Mouse (Mus musculus): ENCODE results near the gene Chrnb2. TPM values are rescaled to one million over a fixed set of nuclear protein-coding genes. Genes with fewer than 3 reads are reported as not detected.

Chrnb2 gene
- polyA plus RNA-seq (2014; fragmentation: Nextera tagmentation; extraction: Ambion mirVana), result 2.6 TPM in 2 replicates

- Histone ChIP-seq H3K36me3 (ENCODE audit: control insufficient read depth, insufficient read depth, low read length) (no peaks in the 10 kb centered on the region), H3K4me1 (replicated peaks; ENCODE audit: control insufficient read depth, insufficient read depth, low read length) (no peaks in the 10 kb centered on the region), H3K4me3 (ENCODE audit: low read depth, low read length) (peak within 1 kb of the TSS; percentile 21), H3K9me3 (ENCODE audit: control insufficient read depth, low read length) (no peaks in the 10 kb centered on the region), H3K9ac (ENCODE audit: low read length) (no peak within 1 kb of the TSS), H3K27me3 (replicated peaks; ENCODE audit: control insufficient read depth, insufficient read depth, low read length) (peaks cover 5% of the 10 kb centered on the region; the same call in 1 of the 2 replicates), H3K27ac (ENCODE audit: low read depth) (no peak within 1 kb of the TSS), H3K4me2 (ENCODE audit: low read length) (peak within 1 kb of the TSS; percentile 43)
- ATAC-seq (replicated peaks; ENCODE audit: low FRiP score, low TSS enrichment, low read depth) (peak; percentile 93), DNase-seq (ENCODE audit: low spot score) (peak; percentile 94)
- WGBS, result under 1% methylated on average over 36 of the region's 36 CpGs
These were observed at the start of gene Chrnb2 for GRCm38 (mm10) chr3:89764119-89764724. Gene Chrnb2, minus strand, starts transcription at chr3:89764632.

- ATAC-seq (replicated peaks; ENCODE audit: low FRiP score, low TSS enrichment, low read depth) (no peak), DNase-seq (ENCODE audit: low spot score) (no peak)
- no peak overlapping the region for H3K4me3 ChIP-seq (ENCODE audit: low read depth, low read length)
- H3K36me3 ChIP-seq (ENCODE audit: control insufficient read depth, insufficient read depth, low read length), result no peaks in the 10 kb centered on the region
- WGBS, result 74% methylated on average over 7 of the region's 7 CpGs
- no peak overlapping the region for H3K27ac ChIP-seq (ENCODE audit: low read depth)
- H3K4me1 ChIP-seq (replicated peaks; ENCODE audit: control insufficient read depth, insufficient read depth, low read length), result no peaks in the 10 kb centered on the region
- H3K4me2 ChIP-seq (ENCODE audit: low read length), result no peak overlapping the region
- H3K27me3 ChIP-seq (replicated peaks; ENCODE audit: control insufficient read depth, insufficient read depth, low read length), result no peaks in the 10 kb centered on the region
- H3K9me3 ChIP-seq (ENCODE audit: control insufficient read depth, low read length), result no peaks in the 10 kb centered on the region
- H3K9ac ChIP-seq (ENCODE audit: low read length), result no peak overlapping the region
These were observed 49.6 kb upstream of the Chrnb2 start for GRCm38 (mm10) chr3:89814051-89814450.

- no peaks in the 10 kb centered on the region for H3K9me3 ChIP-seq (ENCODE audit: control insufficient read depth, low read length)
- H3K4me2 ChIP-seq (ENCODE audit: low read length), result no peak overlapping the region
- no peak overlapping the region for H3K4me3 ChIP-seq (ENCODE audit: low read depth, low read length)
- DNase-seq (ENCODE audit: low spot score), result no peak
- ATAC-seq (replicated peaks; ENCODE audit: low FRiP score, low TSS enrichment, low read depth), result no peak
- no peak overlapping the region for H3K9ac ChIP-seq (ENCODE audit: low read length)
- no peaks in the 10 kb centered on the region for H3K4me1 ChIP-seq (replicated peaks; ENCODE audit: control insufficient read depth, insufficient read depth, low read length)
- H3K27me3 ChIP-seq (replicated peaks; ENCODE audit: control insufficient read depth, insufficient read depth, low read length), result no peaks in the 10 kb centered on the region
- 69% methylated on average over 3 of the region's 3 CpGs for WGBS
- no peaks in the 10 kb centered on the region for H3K36me3 ChIP-seq (ENCODE audit: control insufficient read depth, insufficient read depth, low read length)
- H3K27ac ChIP-seq (ENCODE audit: low read depth), result no peak overlapping the region
These were observed 47.7 kb upstream of the Chrnb2 start for GRCm38 (mm10) chr3:89812166-89812565.

- ATAC-seq (replicated peaks; ENCODE audit: low FRiP score, low TSS enrichment, low read depth), result no peak
- no peak for DNase-seq (ENCODE audit: low spot score)
These were observed 46.4 kb upstream of the Chrnb2 start for GRCm38 (mm10) chr3:89810841-89811240.

GRCm38 (mm10) chr3:89808638-89809037, 44.2 kb upstream of the Chrnb2 start:
- Histone ChIP-seq H3K4me3 (ENCODE audit: low read depth, low read length) (no peak overlapping the region), H3K4me2 (ENCODE audit: low read length) (no peak overlapping the region), H3K9ac (ENCODE audit: low read length) (no peak overlapping the region), H3K9me3 (ENCODE audit: control insufficient read depth, low read length) (0 out of 2 replicates have a peak, but pooled peaks cover 3% of the 10 kb centered on the region), H3K27ac (ENCODE audit: low read depth) (no peak overlapping the region), H3K27me3 (replicated peaks; ENCODE audit: control insufficient read depth, insufficient read depth, low read length) (no peaks in the 10 kb centered on the region), H3K36me3 (ENCODE audit: control insufficient read depth, insufficient read depth, low read length) (no peaks in the 10 kb centered on the region), H3K4me1 (replicated peaks; ENCODE audit: control insufficient read depth, insufficient read depth, low read length) (no peaks in the 10 kb centered on the region)
- 41% methylated on average over 9 of the region's 9 CpGs for WGBS
- no peak for DNase-seq (ENCODE audit: low spot score)
- no peak for ATAC-seq (replicated peaks; ENCODE audit: low FRiP score, low TSS enrichment, low read depth)

More at GRCm38 (mm10) chr3:89810841-89811240, 46.4 kb upstream of the Chrnb2 start:
- H3K27ac ChIP-seq (ENCODE audit: low read depth), result no peak overlapping the region
- no peak overlapping the region for H3K4me3 ChIP-seq (ENCODE audit: low read depth, low read length)
- no peaks in the 10 kb centered on the region for H3K36me3 ChIP-seq (ENCODE audit: control insufficient read depth, insufficient read depth, low read length)
- 0 out of 2 replicates have a peak, but pooled peaks cover 3% of the 10 kb centered on the region for H3K9me3 ChIP-seq (ENCODE audit: control insufficient read depth, low read length)
- no peak overlapping the region for H3K4me2 ChIP-seq (ENCODE audit: low read length)
- no peaks in the 10 kb centered on the region for H3K4me1 ChIP-seq (replicated peaks; ENCODE audit: control insufficient read depth, insufficient read depth, low read length)
- no peak overlapping the region for H3K9ac ChIP-seq (ENCODE audit: low read length)
- no peaks in the 10 kb centered on the region for H3K27me3 ChIP-seq (replicated peaks; ENCODE audit: control insufficient read depth, insufficient read depth, low read length)

GRCm38 (mm10) chr3:89807881-89808280, 43.4 kb upstream of the Chrnb2 start:
- ATAC-seq (replicated peaks; ENCODE audit: low FRiP score, low TSS enrichment, low read depth) (no peak; the same call in 1 of the 2 replicates), DNase-seq (ENCODE audit: low spot score) (no peak)
- Histone ChIP-seq H3K4me3 (ENCODE audit: low read depth, low read length) (no peak overlapping the region), H3K27me3 (replicated peaks; ENCODE audit: control insufficient read depth, insufficient read depth, low read length) (no peaks in the 10 kb centered on the region), H3K9me3 (ENCODE audit: control insufficient read depth, low read length) (0 out of 2 replicates have a peak, but pooled peaks cover 3% of the 10 kb centered on the region), H3K9ac (ENCODE audit: low read length) (no peak overlapping the region), H3K4me2 (ENCODE audit: low read length) (no peak overlapping the region), H3K27ac (ENCODE audit: low read depth) (no peak overlapping the region), H3K4me1 (replicated peaks; ENCODE audit: control insufficient read depth, insufficient read depth, low read length) (no peaks in the 10 kb centered on the region), H3K36me3 (ENCODE audit: control insufficient read depth, insufficient read depth, low read length) (no peaks in the 10 kb centered on the region)
- 76% methylated on average over 5 of the region's 5 CpGs for WGBS

GRCm38 (mm10) chr3:89807171-89807570, 42.7 kb upstream of the Chrnb2 start:
- no peak overlapping the region for H3K27ac ChIP-seq (ENCODE audit: low read depth)
- no peaks in the 10 kb centered on the region for H3K4me1 ChIP-seq (replicated peaks; ENCODE audit: control insufficient read depth, insufficient read depth, low read length)
- 0 out of 2 replicates have a peak, but pooled peaks cover 3% of the 10 kb centered on the region for H3K9me3 ChIP-seq (ENCODE audit: control insufficient read depth, low read length)
- no peaks in the 10 kb centered on the region for H3K27me3 ChIP-seq (replicated peaks; ENCODE audit: control insufficient read depth, insufficient read depth, low read length)
- WGBS, result 90% methylated on average over 3 of the region's 3 CpGs
- DNase-seq (ENCODE audit: low spot score) (no peak), ATAC-seq (replicated peaks; ENCODE audit: low FRiP score, low TSS enrichment, low read depth) (no peak)
- H3K4me3 ChIP-seq (ENCODE audit: low read depth, low read length), result no peak overlapping the region
- H3K9ac ChIP-seq (ENCODE audit: low read length), result no peak overlapping the region
- H3K36me3 ChIP-seq (ENCODE audit: control insufficient read depth, insufficient read depth, low read length), result no peaks in the 10 kb centered on the region
- H3K4me2 ChIP-seq (ENCODE audit: low read length), result no peak overlapping the region

GRCm38 (mm10) chr3:89806751-89807150, 42.3 kb upstream of the Chrnb2 start:
- Histone ChIP-seq H3K27ac (ENCODE audit: low read depth) (no peak overlapping the region), H3K4me1 (replicated peaks; ENCODE audit: control insufficient read depth, insufficient read depth, low read length) (no peaks in the 10 kb centered on the region), H3K4me2 (ENCODE audit: low read length) (no peak overlapping the region), H3K27me3 (replicated peaks; ENCODE audit: control insufficient read depth, insufficient read depth, low read length) (no peaks in the 10 kb centered on the region), H3K9me3 (ENCODE audit: control insufficient read depth, low read length) (0 out of 2 replicates have a peak, but pooled peaks cover 3% of the 10 kb centered on the region), H3K4me3 (ENCODE audit: low read depth, low read length) (no peak overlapping the region), H3K9ac (ENCODE audit: low read length) (no peak overlapping the region), H3K36me3 (ENCODE audit: control insufficient read depth, insufficient read depth, low read length) (no peaks in the 10 kb centered on the region)
- WGBS, result 97% methylated on average over 2 of the region's 2 CpGs
- ATAC-seq (replicated peaks; ENCODE audit: low FRiP score, low TSS enrichment, low read depth) (no peak), DNase-seq (ENCODE audit: low spot score) (no peak)

- Histone ChIP-seq H3K9ac (ENCODE audit: low read length) (no peak overlapping the region), H3K27me3 (replicated peaks; ENCODE audit: control insufficient read depth, insufficient read depth, low read length) (no peaks in the 10 kb centered on the region), H3K4me3 (ENCODE audit: low read depth, low read length) (no peak overlapping the region), H3K36me3 (ENCODE audit: control insufficient read depth, insufficient read depth, low read length) (no peaks in the 10 kb centered on the region), H3K27ac (ENCODE audit: low read depth) (no peak overlapping the region), H3K4me1 (replicated peaks; ENCODE audit: control insufficient read depth, insufficient read depth, low read length) (no peaks in the 10 kb centered on the region), H3K9me3 (ENCODE audit: control insufficient read depth, low read length) (0 out of 2 replicates have a peak, but pooled peaks cover 3% of the 10 kb centered on the region), H3K4me2 (ENCODE audit: low read length) (no peak overlapping the region)
- DNase-seq (ENCODE audit: low spot score), result no peak
- ATAC-seq (replicated peaks; ENCODE audit: low FRiP score, low TSS enrichment, low read depth), result no peak
- 57% methylated on average over 4 of the region's 4 CpGs for WGBS
These were observed 40.7 kb upstream of the Chrnb2 start for GRCm38 (mm10) chr3:89805179-89805578.
